Mouse (Mus musculus) heart, postnatal 0 days (tissue): ENCODE measurements around the gene Fam168b. TPM values are rescaled to one million over a fixed set of nuclear protein-coding genes. Genes with fewer than 3 reads are reported as not detected.

ENCODE experiments used
- ATAC-seq: fragments of 200-750 bp; cut with Nextera tagmentation; 2 replicates; pipeline ENCODE4 v1.8.0; 2017; ENCODE audit warnings: low read depth, moderate number of reproducible peaks, moderate library complexity; ENCODE audit not compliant: insufficient read depth
- DNase-seq: peaks from one replicate; pipeline ENCODE4 v3.0.0-alpha.2; 2016; ENCODE audit warnings: low spot score
- H3K27ac ChIP-seq: fragments of 300-500 bp; sonication (generic); 2 replicates; pipeline ENCODE4 v1.5.1; 2014; ENCODE audit warnings: low read depth, mild to moderate bottlenecking
- H3K27me3 ChIP-seq: fragments of 300-500 bp; sonication (generic); 2 replicates; pipeline ENCODE4 v1.6.1; 2014; ENCODE audit warnings: low read length, mixed read lengths; ENCODE audit not compliant: control insufficient read depth, insufficient read depth
- H3K36me3 ChIP-seq: fragments of 300-500 bp; sonication (generic); replicated peaks from 2 replicates; pipeline ENCODE4 v1.6.1; 2014; ENCODE audit warnings: low read length, mixed read lengths; ENCODE audit not compliant: control insufficient read depth, insufficient read depth
- H3K4me1 ChIP-seq: fragments of 300-500 bp; sonication (generic); 2 replicates; pipeline ENCODE4 v1.6.1; 2014; ENCODE audit warnings: antibody characterized with exemption; ENCODE audit not compliant: control insufficient read depth, insufficient read depth
- H3K4me2 ChIP-seq: fragments of 300-500 bp; sonication (generic); 2 replicates; pipeline ENCODE4 v1.6.1; 2014; ENCODE audit warnings: low read depth, mild to moderate bottlenecking, low read length, moderate library complexity
- H3K4me3 ChIP-seq: fragments of 300-500 bp; sonication (generic); 2 replicates; pipeline ENCODE4 v1.5.1; 2014; ENCODE audit warnings: low read depth, low read length
- H3K9ac ChIP-seq: fragments of 300-500 bp; sonication (generic); replicated peaks from 2 replicates; pipeline ENCODE4 v1.6.1; 2014; ENCODE audit warnings: low read depth, low read length, mixed read lengths
- H3K9me3 ChIP-seq: fragments of 300-500 bp; sonication (generic); replicated peaks from 2 replicates; pipeline ENCODE4 v1.6.1; 2016; ENCODE audit warnings: low read length; ENCODE audit not compliant: control insufficient read depth
- CTCF ChIP-seq: IDR thresholded peaks from 2 replicates; pipeline ENCODE4 v1.5.1; 2016; ENCODE audit warnings: antibody characterized with exemption, control low read depth, low read depth
- EP300 ChIP-seq: IDR thresholded peaks from 2 replicates; pipeline ENCODE4 v1.6.1; 2016; ENCODE audit warnings: antibody characterized with exemption, low read depth
- WGBS: fragments of 180-500 bp; shearing (Covaris S2); extraction: QIAGEN DNeasy Blood & Tissue Kit; methylation state at CpG from one replicate; pipeline ENCODE4 v1.1.7; 2014; 5-methylcytosine and 5-hydroxymethylcytosine counted together
- polyA plus RNA-seq: library from polyadenylated mRNA; unstranded; fragments of >200 nt; fragmentation: Nextera tagmentation; extraction: Ambion mirVana; gene quantifications from 2 replicates; pipeline ENCODE4 v1.2.1, GENCODE M21; 2015
- total RNA-seq: library from RNA; depleted of rRNA; stranded (reverse); fragments of >200 nt; gene quantifications from 2 replicates; pipeline ENCODE4 v1.2.3, GENCODE M21; 2014; ENCODE audit warnings: low replicate concordance

Gene Fam168b
- total and polyA plus RNA-seq, 2 experiments from 2014 or later = 21.5 to 96.0 TPM

DNA sequence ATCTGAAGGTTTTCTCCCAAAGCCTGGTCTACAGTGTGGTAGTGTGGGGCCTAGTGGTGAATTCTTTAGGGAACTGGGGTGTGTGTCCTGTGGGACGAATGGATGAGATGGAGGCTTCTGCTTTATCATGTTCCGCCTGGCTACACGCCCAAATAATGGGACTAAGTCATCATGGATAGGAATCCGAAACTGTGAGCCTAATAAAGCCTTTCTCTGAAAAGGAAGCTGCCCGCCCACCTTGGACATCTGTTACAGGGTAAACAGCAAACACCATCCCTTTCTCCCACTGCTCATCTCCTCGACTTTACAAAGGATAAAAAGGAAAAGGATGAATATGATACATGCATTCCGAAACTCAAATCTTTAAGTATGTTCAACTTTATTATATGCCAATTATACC, 20.9 kb downstream of the Fam168b start:
- no peaks in the 10 kb centered on the region for H3K9me3 ChIP-seq
- H3K27me3 ChIP-seq = no peaks in the 10 kb centered on the region
- H3K36me3 ChIP-seq = peaks cover 59% of the 10 kb centered on the region
- TF ChIP-seq EP300 (no peak), CTCF (no peak)
- no peak overlapping the region for H3K4me3 ChIP-seq
- DNase-seq (no peak), ATAC-seq (no peak)
- H3K4me2 ChIP-seq = no peak overlapping the region
- H3K9ac ChIP-seq = no peak overlapping the region
- WGBS = 82% methylated on average over 7 of the region's 7 CpGs
- no peaks in the 10 kb centered on the region; the same call in 1 of the 2 replicates for H3K4me1 ChIP-seq
- H3K27ac ChIP-seq = no peak overlapping the region

DNA sequence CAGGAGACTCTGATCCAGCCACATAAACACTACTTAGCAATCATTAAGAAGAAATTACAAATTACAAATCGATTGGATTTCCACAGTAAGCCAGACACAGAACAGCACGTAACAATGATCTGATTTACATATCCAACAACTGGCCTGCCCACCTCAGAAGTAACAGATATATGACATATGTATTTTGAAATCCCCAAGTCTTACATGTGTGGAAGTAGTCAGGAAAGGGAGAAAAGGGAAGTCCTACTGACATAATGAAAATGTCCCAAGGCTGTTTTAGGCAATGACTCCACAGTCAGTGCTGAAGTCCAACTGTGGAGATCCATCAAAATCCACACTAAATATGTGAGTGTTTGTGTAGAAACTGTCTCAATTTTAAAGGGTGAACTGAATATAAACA, 21.5 kb downstream of the Fam168b start:
- Histone ChIP-seq H3K27me3 (no peaks in the 10 kb centered on the region), H3K9me3 (no peaks in the 10 kb centered on the region), H3K4me3 (no peak overlapping the region), H3K4me2 (no peak overlapping the region), H3K36me3 (peaks cover 59% of the 10 kb centered on the region), H3K9ac (no peak overlapping the region), H3K4me1 (no peaks in the 10 kb centered on the region; the same call in 1 of the 2 replicates), H3K27ac (no peak overlapping the region)
- TF ChIP-seq EP300 (no peak), CTCF (no peak)
- no peak for ATAC-seq
- WGBS = 91% methylated on average over 2 of the region's 2 CpGs
- DNase-seq = no peak

DNA sequence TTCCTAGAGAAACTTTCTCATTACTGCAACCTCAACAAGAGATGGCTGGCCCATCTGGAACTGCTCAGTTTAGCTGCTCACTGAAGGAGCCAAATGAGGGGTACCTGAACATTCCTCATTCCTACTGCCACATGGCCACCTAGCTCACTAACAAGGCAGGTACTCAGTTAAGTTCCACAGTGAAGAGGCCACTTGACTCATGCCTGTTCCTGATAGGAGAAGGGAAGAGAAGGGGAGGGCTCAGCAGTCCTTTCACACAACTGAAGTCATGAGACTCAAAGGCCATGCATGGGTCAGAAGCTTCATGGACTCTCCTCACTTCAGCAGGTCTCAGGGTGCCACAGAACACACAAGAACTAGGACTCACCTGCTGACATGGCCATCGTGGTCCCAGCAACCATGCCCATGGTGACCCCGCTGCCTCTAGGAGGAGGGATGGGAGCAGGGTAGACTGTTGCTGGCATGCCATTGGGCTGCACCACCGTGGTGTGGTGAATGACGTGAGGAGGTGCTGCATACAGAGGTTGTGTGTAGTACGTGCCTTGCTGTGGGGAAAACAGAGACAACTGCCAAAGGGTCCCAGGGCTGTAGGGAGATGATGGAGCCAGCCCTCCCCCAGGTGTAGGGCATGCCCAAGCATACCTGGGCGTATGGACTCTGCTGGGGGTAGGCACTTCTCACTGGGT, 23.5 kb downstream of the Fam168b start:
- no peak for ATAC-seq

GRCm38 (mm10) chr1:34815843-34816242, 27.0 kb downstream of the Fam168b start:
- 93% methylated on average over 6 of the region's 6 CpGs for WGBS
- H3K9ac ChIP-seq = no peak overlapping the region
- no peak overlapping the region for H3K27ac ChIP-seq
- no peak overlapping the region for H3K4me2 ChIP-seq
- DNase-seq (no peak), ATAC-seq (no peak)
- H3K36me3 ChIP-seq = peaks cover 81% of the 10 kb centered on the region
- no peaks in the 10 kb centered on the region for H3K27me3 ChIP-seq
- H3K9me3 ChIP-seq = no peaks in the 10 kb centered on the region
- TF ChIP-seq EP300 = no peak
- TF ChIP-seq CTCF = no peak
- no peak overlapping the region for H3K4me3 ChIP-seq
- H3K4me1 ChIP-seq = no peaks in the 10 kb centered on the region; the same call in 1 of the 2 replicates

More for the DNA sequence above, 23.5 kb downstream of the Fam168b start:
- H3K9me3 ChIP-seq = no peaks in the 10 kb centered on the region
- DNase-seq = no peak
- H3K36me3 ChIP-seq = peaks cover 69% of the 10 kb centered on the region
- no peak overlapping the region for H3K4me2 ChIP-seq
- TF ChIP-seq EP300 = no peak
- no peak for TF ChIP-seq CTCF
- H3K27ac ChIP-seq = no peak overlapping the region
- no peak overlapping the region for H3K9ac ChIP-seq
- no peaks in the 10 kb centered on the region for H3K27me3 ChIP-seq
- no peaks in the 10 kb centered on the region; the same call in 1 of the 2 replicates for H3K4me1 ChIP-seq
- no peak overlapping the region for H3K4me3 ChIP-seq
- 83% methylated on average over 6 of the region's 6 CpGs for WGBS

DNA sequence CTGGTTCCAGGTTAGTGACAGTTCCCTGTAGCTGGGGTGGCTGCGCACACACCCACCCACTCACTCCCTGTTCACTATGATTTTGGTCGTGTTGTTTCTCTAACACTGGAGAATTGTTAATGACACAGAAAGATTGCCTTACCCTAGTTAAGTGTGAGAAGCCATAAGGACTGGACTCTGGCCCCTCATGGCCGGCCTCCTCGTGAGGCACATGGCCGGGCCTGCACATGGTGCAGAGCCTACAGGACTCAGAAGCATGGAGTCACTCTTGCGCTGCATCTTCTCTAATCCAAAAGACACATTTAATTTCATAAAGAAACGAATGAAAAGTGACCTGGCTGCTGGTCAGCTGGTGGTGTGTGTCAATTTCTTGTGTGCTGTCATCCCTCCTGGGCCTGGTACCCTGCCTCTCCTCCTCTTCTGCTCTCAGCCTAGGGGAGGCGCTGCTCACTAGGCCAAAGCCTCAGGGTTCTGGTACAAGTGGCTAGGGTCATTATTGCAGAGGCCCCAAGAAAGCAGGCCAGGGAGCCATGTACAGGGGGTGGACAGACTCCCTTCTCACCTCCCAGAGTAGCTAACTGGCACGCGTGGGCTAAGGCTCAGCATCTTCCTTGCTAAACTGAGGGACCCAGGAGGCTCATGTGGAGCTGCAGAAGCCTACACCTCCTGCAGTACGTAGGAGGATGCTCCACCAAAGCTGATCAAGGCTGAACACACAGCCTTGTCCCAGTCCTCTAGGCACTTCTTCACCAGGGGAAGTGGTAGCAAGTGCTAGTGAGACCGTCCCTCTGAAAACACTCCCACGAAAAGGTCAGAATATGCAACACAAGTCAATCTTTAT, 30.2 kb downstream of the Fam168b start:
- no peaks in the 10 kb centered on the region for H3K27me3 ChIP-seq
- peaks cover 64% of the 10 kb centered on the region for H3K36me3 ChIP-seq
- peak; percentile 19; the same call in 1 of the 2 replicates for TF ChIP-seq CTCF
- TF ChIP-seq EP300 = no peak

More for the DNA sequence above, 30.2 kb downstream of the Fam168b start:
- Histone ChIP-seq H3K4me2 (no peak overlapping the region), H3K27ac (no peak overlapping the region), H3K9me3 (no peaks in the 10 kb centered on the region), H3K9ac (no peak overlapping the region), H3K4me1 (no peaks in the 10 kb centered on the region), H3K4me3 (no peak overlapping the region)
- DNase-seq (no peak), ATAC-seq (no peak)
- 92% methylated on average over 13 of the region's 13 CpGs for WGBS
